Mouse (Mus musculus): ENCODE measurements at regions not wholly inside any gene's neighbourhood (a gene's known extent, or its start where the extent isn't known, plus 50 kb on each side); places are given as distances from the start of the nearest gene placed in this dataset.
A peak's percentile ranks its signal among the peaks of the same experiment; 100 is the strongest.

GRCm38 (mm10) chr14:24081911-24082558 lies 67.7 kb upstream of the Kcnma1 start:
- peak; percentile 82 for DNase-seq (ENCODE audit: low read depth)
- TF ChIP-seq CTCF (IDR thresholded peaks at IDR 0.05; ENCODE audit: borderline replicate concordance, extremely low read depth, insufficient read depth, insufficient read length) (no peak), POLR2A (IDR thresholded peaks at IDR 0.05; ENCODE audit: borderline replicate concordance, extremely low read depth, insufficient read depth, insufficient read length, poor library complexity, severe bottlenecking) (no peak)

- peak; percentile 43 for DNase-seq (ENCODE audit: low read depth)
These were observed 54.4 kb upstream of the Kcnma1 start for GRCm38 (mm10) chr14:24068693-24069092.

GRCm38 (mm10) chr14:24067657-24068056 lies 53.4 kb upstream of the Kcnma1 start:
- DNase-seq (ENCODE audit: low read depth): peak; percentile 84
- TF ChIP-seq POLR2A (IDR thresholded peaks at IDR 0.05; ENCODE audit: borderline replicate concordance, extremely low read depth, insufficient read depth, insufficient read length, poor library complexity, severe bottlenecking) (no peak), CTCF (IDR thresholded peaks at IDR 0.05; ENCODE audit: borderline replicate concordance, extremely low read depth, insufficient read depth, insufficient read length) (peak; percentile 81)

More at GRCm38 (mm10) chr14:24068693-24069092, 54.4 kb upstream of the Kcnma1 start:
- TF ChIP-seq POLR2A (IDR thresholded peaks at IDR 0.05; ENCODE audit: borderline replicate concordance, extremely low read depth, insufficient read depth, insufficient read length, poor library complexity, severe bottlenecking) (no peak), CTCF (IDR thresholded peaks at IDR 0.05; ENCODE audit: borderline replicate concordance, extremely low read depth, insufficient read depth, insufficient read length) (peak; percentile 47; the same call in 1 of the 2 replicates)

GRCm38 (mm10) chr14:24065231-24065767 lies 51.0 kb upstream of the Kcnma1 start:
- DNase-seq (ENCODE audit: low read depth): peak; percentile 86
- TF ChIP-seq POLR2A (IDR thresholded peaks at IDR 0.05; ENCODE audit: borderline replicate concordance, extremely low read depth, insufficient read depth, insufficient read length, poor library complexity, severe bottlenecking): no peak
- no peak for TF ChIP-seq CTCF (IDR thresholded peaks at IDR 0.05; ENCODE audit: borderline replicate concordance, extremely low read depth, insufficient read depth, insufficient read length)
